Mouse (Mus musculus): ENCODE data around the gene Plin3. TPM values are rescaled to one million over a fixed set of nuclear protein-coding genes. Genes with fewer than 3 reads are reported as not detected.

Gene Plin3
- polyA plus RNA-seq, 1 experiment from 2014 or later: 50.9 TPM

GRCm38 (mm10) chr17:56309191-56309945 is 16.7 kb upstream of the Plin3 start:
- Histone ChIP-seq H3K36me3 (peaks cover 97% of the 10 kb centered on the region), H3K27me3 (ENCODE audit: insufficient read depth, poor library complexity, severe bottlenecking) (no peaks in the 10 kb centered on the region), H3K4me1 (replicated peaks) (peaks cover 43% of the 10 kb centered on the region), H3K9me3 (no peaks in the 10 kb centered on the region), H3K27ac (no peak overlapping the region), H3K4me3 (no peak overlapping the region)
- no peak for DNase-seq (ENCODE audit: low spot score)
- 90% methylated on average over 15 of the region's 15 CpGs for WGBS

GRCm38 (mm10) chr17:56308088-56308487 is 15.4 kb upstream of the Plin3 start:
- Histone ChIP-seq H3K4me1 (replicated peaks) (peaks cover 51% of the 10 kb centered on the region), H3K27ac (no peak overlapping the region), H3K36me3 (peaks cover 84% of the 10 kb centered on the region), H3K27me3 (ENCODE audit: insufficient read depth, poor library complexity, severe bottlenecking) (no peaks in the 10 kb centered on the region), H3K4me3 (peak overlapping the region; percentile 11; the same call in 1 of the 2 replicates), H3K9me3 (no peaks in the 10 kb centered on the region)
- DNase-seq (ENCODE audit: low spot score): no peak
- WGBS: 85% methylated on average over 6 of the region's 6 CpGs

- no peaks in the 10 kb centered on the region for H3K9me3 ChIP-seq
- DNase-seq (ENCODE audit: low spot score): peak; percentile 29
- 75% methylated on average over 8 of the region's 8 CpGs for WGBS
- H3K36me3 ChIP-seq: peaks cover 62% of the 10 kb centered on the region
- H3K4me3 ChIP-seq: peak overlapping the region; percentile 96
- peaks cover 64% of the 10 kb centered on the region for H3K4me1 ChIP-seq (replicated peaks)
- peak overlapping the region; percentile 97 for H3K27ac ChIP-seq
- no peaks in the 10 kb centered on the region for H3K27me3 ChIP-seq (ENCODE audit: insufficient read depth, poor library complexity, severe bottlenecking)
Measured at GRCm38 (mm10) chr17:56305826-56306225, 13.2 kb upstream of the Plin3 start.

DNA sequence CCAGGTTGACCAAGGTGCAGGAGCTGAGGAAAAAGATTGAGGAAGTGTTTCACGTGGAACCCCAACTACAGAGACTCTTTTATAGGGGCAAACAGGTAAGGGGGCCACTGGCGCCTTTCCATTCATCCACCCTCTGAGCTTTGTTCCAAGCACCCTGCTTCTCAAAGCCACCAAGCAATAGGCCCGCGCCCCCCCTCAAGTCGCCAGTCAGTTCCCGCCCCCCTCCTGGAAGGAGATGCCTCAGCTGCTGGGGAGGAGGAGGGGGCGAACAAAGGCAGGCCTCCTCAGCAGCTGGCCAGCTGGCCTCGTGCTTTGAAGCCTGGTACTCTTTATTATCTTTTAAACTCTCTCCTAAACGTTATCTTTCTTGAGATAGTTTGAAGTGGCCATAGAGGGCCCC is 12.5 kb upstream of the Plin3 start:
- WGBS: 36% methylated on average over 9 of the region's 9 CpGs
- Histone ChIP-seq H3K27ac (peak overlapping the region; percentile 97), H3K36me3 (peaks cover 55% of the 10 kb centered on the region), H3K4me3 (peak overlapping the region; percentile 96), H3K27me3 (ENCODE audit: insufficient read depth, poor library complexity, severe bottlenecking) (no peaks in the 10 kb centered on the region), H3K4me1 (replicated peaks) (peaks cover 64% of the 10 kb centered on the region), H3K9me3 (no peaks in the 10 kb centered on the region)
- no peak for DNase-seq (ENCODE audit: low spot score)

GRCm38 (mm10) chr17:56304718-56305117 is 12.0 kb upstream of the Plin3 start:
- Histone ChIP-seq H3K4me1 (replicated peaks) (peaks cover 64% of the 10 kb centered on the region), H3K36me3 (peaks cover 50% of the 10 kb centered on the region), H3K4me3 (peak overlapping the region; percentile 96), H3K27me3 (ENCODE audit: insufficient read depth, poor library complexity, severe bottlenecking) (no peaks in the 10 kb centered on the region), H3K9me3 (no peaks in the 10 kb centered on the region), H3K27ac (peak overlapping the region; percentile 97)
- WGBS: 20% methylated on average over 11 of the region's 11 CpGs
- no peak for DNase-seq (ENCODE audit: low spot score)

DNA sequence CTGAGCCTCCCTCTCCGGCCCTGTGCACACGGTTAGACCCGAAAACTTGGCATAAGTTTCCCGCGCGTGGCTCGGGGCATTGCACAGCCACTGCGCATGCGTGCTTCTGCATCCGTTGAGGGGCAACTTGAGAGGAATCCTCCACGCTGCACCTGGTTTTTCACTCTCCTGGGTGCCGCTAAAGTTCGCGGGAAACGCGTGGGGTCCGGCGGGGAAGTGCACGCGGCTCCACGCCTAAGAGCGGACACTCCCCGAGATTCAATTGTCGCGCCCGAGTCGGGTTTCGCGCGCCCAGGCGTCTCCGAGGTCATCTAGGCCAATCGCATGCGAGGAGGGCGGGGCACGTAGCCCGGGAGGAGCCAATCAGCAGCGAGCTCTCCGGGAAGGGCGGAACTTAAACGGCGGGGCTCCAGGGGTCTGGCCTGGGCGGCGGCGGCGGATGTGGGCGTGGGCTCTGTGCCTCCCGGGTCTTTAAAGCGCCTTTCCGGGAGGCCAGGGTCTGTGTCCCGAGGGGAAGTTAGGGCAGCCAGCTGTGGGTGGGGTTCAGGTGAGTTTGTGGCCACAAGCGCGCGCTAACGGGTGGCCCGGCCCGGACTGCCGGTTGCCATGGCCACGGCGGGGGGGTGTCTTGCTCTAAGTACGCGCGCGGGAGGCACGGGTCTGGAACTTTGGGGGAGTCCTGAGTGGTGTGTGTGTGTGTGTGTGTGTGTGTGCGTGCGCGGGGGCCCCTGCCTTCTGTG is 11.3 kb upstream of the Plin3 start:
- Histone ChIP-seq H3K27me3 (ENCODE audit: insufficient read depth, poor library complexity, severe bottlenecking) (no peaks in the 10 kb centered on the region), H3K4me1 (replicated peaks) (peaks cover 64% of the 10 kb centered on the region), H3K27ac (peak overlapping the region; percentile 97), H3K4me3 (peak overlapping the region; percentile 96), H3K36me3 (peaks cover 43% of the 10 kb centered on the region), H3K9me3 (no peaks in the 10 kb centered on the region)
- DNase-seq (ENCODE audit: low spot score): peak; percentile 97
- under 1% methylated on average over 68 of the region's 68 CpGs for WGBS

DNA sequence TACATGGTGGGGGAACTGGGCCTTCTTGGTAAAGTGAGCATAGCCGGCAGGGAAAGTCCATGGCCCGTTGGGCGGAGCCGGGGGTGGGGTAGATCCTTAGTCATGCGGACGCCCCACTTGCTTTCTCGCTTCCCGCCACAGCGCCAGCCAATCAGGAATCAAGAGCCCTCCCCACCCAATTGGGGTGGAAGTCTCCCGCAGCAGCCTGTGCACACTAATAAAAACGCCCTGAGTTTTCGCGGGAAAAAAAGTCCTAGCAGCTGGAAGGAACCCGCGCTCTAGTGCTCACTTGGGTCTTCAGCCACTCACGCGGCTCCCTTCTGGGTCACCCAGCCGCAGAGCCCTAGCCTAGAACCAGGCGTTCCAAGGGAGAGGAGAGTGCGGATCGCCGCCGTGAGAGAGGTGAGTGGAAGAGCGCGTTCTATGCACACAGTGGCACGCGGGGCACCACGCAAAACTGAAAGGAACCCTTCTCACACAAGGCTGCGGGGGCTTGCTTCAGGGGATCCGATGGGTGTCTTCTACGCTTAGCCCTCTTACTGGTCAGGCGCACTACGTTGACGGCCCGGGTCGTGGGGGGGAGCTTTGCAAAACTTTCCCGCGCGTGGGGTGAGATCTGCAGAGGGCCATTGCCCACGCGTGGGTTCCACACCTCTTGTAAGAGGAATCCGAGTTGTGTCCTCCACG is 10.6 kb upstream of the Plin3 start, which contains the start of gene Uhrf1:
Uhrf1 (plus strand) TSS at position 162 of the 687 bp plus-strand sequence.
- under 1% methylated on average over 43 of the region's 43 CpGs for WGBS
- peak; percentile 92 for DNase-seq (ENCODE audit: low spot score)

GRCm38 (mm10) chr17:56302363-56302996 is 9.8 kb upstream of the Plin3 start:
- H3K4me1 ChIP-seq (replicated peaks): peaks cover 52% of the 10 kb centered on the region
- no peaks in the 10 kb centered on the region for H3K9me3 ChIP-seq
- WGBS: 26% methylated on average over 13 of the region's 13 CpGs
- no peaks in the 10 kb centered on the region for H3K27me3 ChIP-seq (ENCODE audit: insufficient read depth, poor library complexity, severe bottlenecking)
- DNase-seq (ENCODE audit: low spot score): peak; percentile 75
- peak overlapping the region; percentile 96 for H3K4me3 ChIP-seq
- H3K36me3 ChIP-seq: peaks cover 28% of the 10 kb centered on the region
- peak overlapping the region; percentile 97 for H3K27ac ChIP-seq

More for the DNA sequence above, 10.6 kb upstream of the Plin3 start, which contains the start of gene Uhrf1:
- Histone ChIP-seq H3K27me3 (ENCODE audit: insufficient read depth, poor library complexity, severe bottlenecking) (no peaks in the 10 kb centered on the region), H3K27ac (peak within 1 kb of the TSS; percentile 97), H3K9me3 (no peaks in the 10 kb centered on the region), H3K36me3 (peaks cover 36% of the 10 kb centered on the region), H3K4me3 (peak within 1 kb of the TSS; percentile 96), H3K4me1 (replicated peaks) (peaks cover 60% of the 10 kb centered on the region)

DNA sequence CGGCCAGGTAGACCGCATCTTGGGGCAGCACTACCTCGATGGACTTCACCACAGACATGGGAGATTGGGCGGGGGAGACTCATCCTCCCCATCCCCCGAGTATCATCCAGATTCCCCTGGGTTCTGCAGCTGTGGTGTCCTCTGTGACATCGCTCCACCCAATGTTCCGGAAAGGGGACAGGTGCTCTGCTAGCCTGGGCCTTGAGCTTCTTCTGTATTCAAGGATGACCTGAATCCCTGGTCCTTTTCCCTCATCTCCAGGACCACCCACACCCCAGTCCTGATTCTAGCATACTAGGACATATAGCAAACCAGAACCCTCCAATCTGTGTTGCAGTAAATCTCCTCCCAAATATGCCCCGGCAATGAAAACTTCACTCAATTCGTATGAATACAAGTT is 7.5 kb upstream of the Plin3 start, which contains the start of gene Arrdc5:
Arrdc5 (minus strand) TSS at position 101 of the 400 bp plus-strand sequence.
- Histone ChIP-seq H3K9me3 (no peaks in the 10 kb centered on the region), H3K36me3 (peaks cover 5% of the 10 kb centered on the region), H3K4me3 (no peak within 1 kb of the TSS), H3K27me3 (ENCODE audit: insufficient read depth, poor library complexity, severe bottlenecking) (no peaks in the 10 kb centered on the region), H3K4me1 (replicated peaks) (peaks cover 32% of the 10 kb centered on the region), H3K27ac (no peak within 1 kb of the TSS)
- WGBS: 92% methylated on average over 9 of the region's 9 CpGs
- DNase-seq (ENCODE audit: low spot score): no peak

DNA sequence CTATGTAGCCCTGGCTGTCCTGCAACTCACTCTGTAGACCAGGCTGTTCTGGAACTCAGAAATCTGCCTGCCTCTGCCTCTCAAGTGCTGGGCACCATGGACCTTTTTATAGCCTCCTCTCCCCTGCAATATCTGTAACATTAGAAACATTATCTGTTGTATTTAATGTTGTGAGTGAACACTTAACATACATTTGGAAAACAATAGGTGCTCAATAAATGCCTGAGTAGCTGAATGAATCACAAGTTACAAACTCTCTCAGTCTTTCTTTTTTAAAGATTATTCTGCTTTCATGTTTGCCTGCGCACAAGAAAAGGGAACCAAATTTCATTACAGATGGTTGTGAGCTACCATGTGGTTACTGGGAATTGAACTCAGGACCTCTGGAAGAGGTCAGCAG is 5.6 kb upstream of the Plin3 start:
- WGBS: 96% methylated on average over 1 of the region's 1 CpGs
- DNase-seq (ENCODE audit: low spot score): no peak
- Histone ChIP-seq H3K27me3 (ENCODE audit: insufficient read depth, poor library complexity, severe bottlenecking) (no peaks in the 10 kb centered on the region), H3K4me1 (replicated peaks) (peaks cover 17% of the 10 kb centered on the region), H3K9me3 (no peaks in the 10 kb centered on the region), H3K27ac (no peak overlapping the region), H3K36me3 (no peaks in the 10 kb centered on the region), H3K4me3 (no peak overlapping the region)

DNA sequence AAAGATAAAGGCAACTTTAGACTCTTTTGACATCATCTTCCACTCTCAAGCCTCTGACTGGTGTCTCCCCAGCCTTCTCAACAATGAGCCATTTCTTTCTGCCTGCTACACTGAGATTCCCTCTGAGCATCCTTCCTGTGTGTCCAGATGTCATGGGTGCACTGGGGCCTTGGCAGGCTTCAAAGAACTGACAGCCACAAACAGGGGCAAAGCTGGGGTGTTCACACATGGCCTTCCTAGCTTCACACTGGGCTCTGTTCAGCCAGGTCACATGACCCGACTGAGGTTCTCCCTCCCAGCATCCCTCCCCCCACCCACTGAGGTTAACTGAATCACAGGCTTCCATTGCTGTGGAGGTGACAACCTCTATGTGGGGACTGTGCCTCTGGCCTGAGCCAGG is 3.5 kb upstream of the Plin3 start:
- Histone ChIP-seq H3K36me3 (no peaks in the 10 kb centered on the region), H3K4me1 (replicated peaks) (peaks cover 21% of the 10 kb centered on the region), H3K4me3 (no peak overlapping the region), H3K27me3 (ENCODE audit: insufficient read depth, poor library complexity, severe bottlenecking) (no peaks in the 10 kb centered on the region), H3K9me3 (no peaks in the 10 kb centered on the region), H3K27ac (no peak overlapping the region)
- WGBS: 72% methylated on average over 1 of the region's 1 CpGs
- DNase-seq (ENCODE audit: low spot score): no peak

DNA sequence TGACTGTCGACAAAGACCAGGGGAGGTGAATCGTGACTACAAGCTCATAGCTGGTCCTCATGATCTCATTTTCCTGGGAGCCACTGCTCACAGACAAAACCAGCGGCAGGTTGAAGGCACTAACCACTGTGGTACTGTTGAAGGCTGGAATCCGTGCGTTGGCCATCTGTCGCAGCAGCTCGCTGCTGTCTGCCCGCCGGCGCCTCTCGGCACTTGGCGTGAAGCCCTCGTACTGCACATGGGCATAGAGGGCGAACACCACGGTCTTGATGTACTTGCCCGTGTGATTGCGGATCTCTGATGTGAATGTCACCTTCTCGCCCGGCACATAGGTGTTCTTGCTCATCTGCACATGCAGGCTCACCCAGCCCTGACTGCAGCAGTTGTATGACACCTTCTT is 1.6 kb upstream of the Plin3 start:
- Histone ChIP-seq H3K9me3 (no peaks in the 10 kb centered on the region), H3K36me3 (no peaks in the 10 kb centered on the region), H3K4me3 (no peak overlapping the region), H3K27me3 (ENCODE audit: insufficient read depth, poor library complexity, severe bottlenecking) (no peaks in the 10 kb centered on the region), H3K27ac (no peak overlapping the region), H3K4me1 (replicated peaks) (peaks cover 40% of the 10 kb centered on the region)
- 91% methylated on average over 19 of the region's 19 CpGs for WGBS
- DNase-seq (ENCODE audit: low spot score): no peak
